Mouse (Mus musculus): ENCODE measurements around the gene B4galt5. TPM values are rescaled to one million over a fixed set of nuclear protein-coding genes. Genes with fewer than 3 reads are reported as not detected.

B4galt5 gene
- total RNA-seq, 2 experiments from 2014 or later = 54.3 to 54.8 TPM

- DNase-seq (ENCODE audit: low spot score in 2 of 2) = peak; percentile 74 to 79
Measured at GRCm38 (mm10) chr2:167280090-167280985, 68.6 kb downstream of the B4galt5 start.

GRCm38 (mm10) chr2:167278751-167279526 lies 70.0 kb downstream of the B4galt5 start:
- DNase-seq (ENCODE audit: low spot score in 2 of 2) = peak; percentile 72 to 73

- no peak for DNase-seq (ENCODE audit: low spot score in 2 of 2)
Measured at GRCm38 (mm10) chr2:167278011-167278410, 71.0 kb downstream of the B4galt5 start.

DNA sequence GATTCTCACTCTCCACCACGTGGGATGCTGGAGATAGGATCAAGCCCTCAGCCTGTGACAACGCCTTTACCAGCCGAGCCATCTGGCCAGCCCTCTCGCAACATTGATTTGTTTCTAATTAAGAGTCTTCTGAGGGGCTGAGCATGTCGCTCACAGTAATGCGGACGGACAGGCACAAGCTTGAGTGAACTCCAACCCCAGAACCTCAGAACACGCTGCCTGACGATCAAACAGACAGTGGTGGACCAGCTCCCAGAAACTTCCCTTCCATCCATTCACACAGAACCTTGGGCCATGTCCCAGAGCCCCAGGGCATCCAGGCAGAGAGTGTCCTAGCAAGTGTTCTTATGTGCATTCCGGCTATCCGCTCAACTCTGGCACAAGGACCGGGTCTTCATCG lies 72.0 kb downstream of the B4galt5 start:
- DNase-seq (ENCODE audit: low spot score in 2 of 2) = peak in 1 of 2 experiments; percentile 1

DNA sequence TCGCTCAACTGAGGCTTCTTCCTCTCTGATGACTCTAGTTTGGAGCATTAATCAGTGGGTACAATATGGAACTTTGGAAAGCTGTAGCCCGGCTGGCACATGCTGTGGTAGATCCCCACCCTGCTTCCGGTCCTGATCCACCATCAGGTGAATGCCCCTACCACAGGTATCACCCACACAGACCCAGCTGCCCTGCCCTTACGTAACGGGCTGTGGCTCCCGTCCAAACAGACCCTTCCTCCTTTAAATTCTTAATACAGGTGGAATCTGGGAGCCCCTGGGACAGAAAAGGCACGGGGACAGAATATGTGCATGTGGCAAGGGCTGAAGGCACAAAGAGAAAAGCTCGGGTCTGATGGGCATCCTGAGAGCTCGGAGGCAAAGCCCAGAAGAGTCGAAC lies 73.1 kb downstream of the B4galt5 start:
- DNase-seq (ENCODE audit: low spot score in 2 of 2) = peak in 1 of 2 experiments; percentile 1

DNA sequence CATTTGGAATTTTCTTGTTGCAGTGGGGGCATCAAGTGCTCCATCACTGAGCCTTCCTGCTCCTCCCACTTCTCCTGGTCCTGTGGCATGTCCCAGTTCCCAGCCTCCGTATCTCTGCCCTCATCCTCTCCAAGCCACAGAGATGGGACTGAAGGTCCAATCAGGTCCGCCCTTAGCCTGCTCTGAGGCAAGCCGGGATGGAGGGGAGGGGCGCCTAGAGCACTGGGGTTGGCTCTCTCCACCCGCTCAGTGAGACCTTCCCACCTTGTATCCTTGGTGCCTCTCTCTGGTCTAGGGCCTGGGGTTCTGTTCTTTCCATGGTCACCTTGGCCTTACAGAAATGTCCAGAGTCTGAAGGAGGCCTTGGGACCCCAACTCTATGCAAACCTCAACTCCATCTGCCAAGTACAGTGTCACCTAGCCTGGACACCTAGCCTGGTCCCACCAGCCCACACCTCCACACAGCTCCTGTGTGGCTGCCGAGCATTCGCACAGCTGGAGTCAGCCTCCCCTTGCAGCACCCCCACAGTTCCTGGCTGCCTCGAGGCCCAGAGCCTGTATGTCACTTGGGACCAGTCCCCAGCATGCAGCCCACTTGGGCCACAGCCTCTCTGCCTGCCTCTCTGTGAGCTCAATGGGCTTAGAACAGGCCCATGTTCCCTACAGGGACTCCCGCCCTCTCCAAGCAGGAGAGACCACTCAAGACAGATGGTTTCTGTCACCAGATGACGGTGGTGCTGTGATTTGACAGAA lies 74.1 kb downstream of the B4galt5 start:
- peak in 1 of 2 experiments; percentile 0 for DNase-seq (ENCODE audit: low spot score in 2 of 2)

- peak in 1 of 2 experiments; percentile 0 for DNase-seq (ENCODE audit: low spot score in 2 of 2)
Measured at GRCm38 (mm10) chr2:167273206-167273740, 75.7 kb downstream of the B4galt5 start.

GRCm38 (mm10) chr2:167272706-167273105 lies 76.3 kb downstream of the B4galt5 start:
- DNase-seq (ENCODE audit: low spot score in 2 of 2) = no peak

DNA sequence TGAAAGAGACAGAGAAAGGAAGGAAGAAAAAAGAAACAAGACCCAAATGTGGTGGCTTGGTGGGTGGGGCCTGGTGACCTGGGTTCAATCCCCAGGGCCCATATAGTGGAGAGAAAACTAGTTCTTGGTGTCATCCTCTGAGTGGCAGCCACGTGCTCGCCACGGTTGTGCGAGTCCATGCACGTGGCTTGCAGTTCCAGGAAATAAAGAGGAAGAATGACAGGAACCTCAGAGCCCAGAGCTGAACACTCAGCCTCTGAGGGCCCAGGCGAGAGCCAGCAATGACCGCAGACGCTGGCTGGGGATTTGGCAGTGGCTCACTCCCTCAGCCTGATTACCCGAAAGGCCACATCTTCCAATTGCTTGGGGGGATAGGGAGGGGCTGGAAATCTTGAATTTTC lies 77.9 kb downstream of the B4galt5 start:
- peak in 1 of 2 experiments; percentile 0 for DNase-seq (ENCODE audit: low spot score in 2 of 2)

DNA sequence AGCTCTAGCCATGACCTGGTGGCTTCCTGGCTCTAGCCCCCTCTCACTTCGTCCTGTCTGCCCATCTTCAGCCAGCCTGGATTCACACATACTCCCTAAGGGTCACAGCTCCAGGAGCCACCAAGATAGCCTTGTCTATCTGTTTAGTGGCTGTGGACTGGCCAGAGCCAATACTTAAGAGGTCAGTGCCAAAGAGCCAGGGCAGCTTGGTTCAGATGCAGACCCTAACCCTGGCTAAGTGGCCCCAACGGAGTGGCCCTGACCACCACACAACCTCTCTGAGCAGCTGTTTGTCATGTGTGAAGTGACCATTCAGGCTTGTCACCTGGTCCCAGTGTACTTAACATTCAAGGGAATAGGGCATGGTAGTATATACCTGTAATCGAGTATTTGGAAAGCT lies 78.5 kb downstream of the B4galt5 start:
- peak in 1 of 2 experiments; percentile 0 for DNase-seq (ENCODE audit: low spot score in 2 of 2)

GRCm38 (mm10) chr2:167268721-167269120 lies 80.3 kb downstream of the B4galt5 start:
- DNase-seq (ENCODE audit: low spot score in 2 of 2) = no peak

DNA sequence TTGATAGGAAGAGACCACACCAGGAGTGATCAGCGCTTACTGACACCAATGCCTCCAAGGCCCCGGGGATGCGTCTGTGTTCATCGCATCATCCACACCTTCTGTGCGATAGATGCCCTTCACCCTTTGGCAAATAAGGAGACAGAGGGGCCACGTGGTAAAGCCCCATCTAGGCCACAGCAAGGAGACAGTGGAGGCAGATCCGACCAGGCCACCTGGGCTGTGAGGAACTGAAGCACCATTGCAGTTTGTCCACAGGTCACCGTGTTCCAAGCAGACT lies 80.6 kb downstream of the B4galt5 start:
- DNase-seq (ENCODE audit: low spot score in 2 of 2) = no peak

DNA sequence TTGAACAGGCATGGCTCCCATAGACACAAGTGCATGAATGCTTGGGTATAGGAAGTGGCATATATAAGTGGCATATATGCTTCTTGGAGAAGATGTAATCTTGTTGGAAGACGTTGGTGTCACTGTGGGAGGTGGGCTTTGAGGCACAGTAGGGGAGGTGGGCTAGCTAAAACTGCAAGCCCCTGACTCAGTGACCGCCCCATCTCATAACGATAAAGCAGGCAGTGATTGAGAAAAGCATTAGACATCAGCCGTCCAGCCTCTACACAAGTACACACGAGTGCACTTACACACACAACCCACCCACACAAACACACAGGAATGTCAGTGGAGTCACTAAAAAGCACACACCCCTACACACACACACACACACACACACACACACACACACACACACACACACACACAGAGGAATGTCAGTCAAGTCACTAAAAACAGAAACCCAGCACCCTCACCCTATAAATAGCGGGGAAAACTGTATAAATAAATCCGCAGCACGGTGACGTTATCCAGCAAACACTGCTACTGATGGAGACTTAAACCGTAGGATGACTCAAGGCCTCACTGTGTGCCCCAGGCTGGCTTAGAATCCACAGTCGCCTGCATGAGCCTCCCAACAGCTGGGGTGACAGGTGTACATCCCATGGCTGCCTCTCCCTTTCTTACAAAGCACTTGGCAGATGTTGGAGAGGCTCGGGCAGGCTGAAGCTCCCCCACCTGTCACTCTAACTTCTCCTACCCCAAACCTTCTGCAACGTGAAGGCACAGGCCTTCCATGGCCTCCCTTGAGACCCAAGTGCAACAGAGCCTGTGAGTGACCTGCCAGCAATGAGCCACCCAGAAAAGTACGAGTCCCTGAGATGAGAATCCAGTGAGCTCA lies 81.2 kb downstream of the B4galt5 start:
- DNase-seq (ENCODE audit: low spot score in 2 of 2) = peak in 1 of 2 experiments; percentile 10

GRCm38 (mm10) chr2:167266231-167266630 lies 82.8 kb downstream of the B4galt5 start:
- DNase-seq (ENCODE audit: low spot score in 2 of 2) = peak in 1 of 2 experiments; percentile 0

GRCm38 (mm10) chr2:167265806-167266205 lies 83.2 kb downstream of the B4galt5 start:
- DNase-seq (ENCODE audit: low spot score in 2 of 2) = peak in 1 of 2 experiments; percentile 1

GRCm38 (mm10) chr2:167265021-167265420 lies 84.0 kb downstream of the B4galt5 start:
- peak in 1 of 2 experiments; percentile 0 for DNase-seq (ENCODE audit: low spot score in 2 of 2)

GRCm38 (mm10) chr2:167263931-167264330 lies 85.1 kb downstream of the B4galt5 start:
- no peak for DNase-seq (ENCODE audit: low spot score in 2 of 2)

- DNase-seq (ENCODE audit: low spot score in 2 of 2) = no peak
Measured at GRCm38 (mm10) chr2:167263040-167263810, 85.8 kb downstream of the B4galt5 start.

- no peak for DNase-seq (ENCODE audit: low spot score in 2 of 2)
Measured at GRCm38 (mm10) chr2:167262433-167262832, 86.5 kb downstream of the B4galt5 start.

All from left cerebral cortex, adult 18-20 months (tissue).